Mouse (Mus musculus): Measurements from ENCODE around the gene B3gnt7. TPM values are rescaled to one million over a fixed set of nuclear protein-coding genes. Genes with fewer than 3 reads are reported as not detected.

The B3gnt7 gene
- not detected for total RNA-seq (2022)

- DNase-seq (ENCODE audit: low spot score in 2 of 2), result no peak
Observed at GRCm38 (mm10) chr1:86302532-86302931, at the start of gene B3gnt7. B3gnt7 (plus strand) TSS chr1:86302832.

- DNase-seq (ENCODE audit: low spot score in 2 of 2), result no peak
Observed at GRCm38 (mm10) chr1:86253410-86253809, 49.2 kb upstream of the B3gnt7 start.

GRCm38 (mm10) chr1:86256311-86256710, 46.3 kb upstream of the B3gnt7 start:
- no peak for DNase-seq (ENCODE audit: low spot score in 2 of 2)

GRCm38 (mm10) chr1:86257228-86257627, 45.4 kb upstream of the B3gnt7 start:
- no peak for DNase-seq (ENCODE audit: low spot score in 2 of 2)

- DNase-seq (ENCODE audit: low spot score in 2 of 2), result no peak
Observed at GRCm38 (mm10) chr1:86258171-86258824, 44.3 kb upstream of the B3gnt7 start.

GRCm38 (mm10) chr1:86263564-86264339, 38.9 kb upstream of the B3gnt7 start:
- DNase-seq (ENCODE audit: low spot score in 2 of 2), result no peak

- DNase-seq (ENCODE audit: low spot score in 2 of 2), result no peak
Observed at GRCm38 (mm10) chr1:86265060-86265459, 37.6 kb upstream of the B3gnt7 start.

- DNase-seq (ENCODE audit: low spot score in 2 of 2), result no peak
Observed at GRCm38 (mm10) chr1:86268492-86269189, 34.0 kb upstream of the B3gnt7 start.

GRCm38 (mm10) chr1:86269190-86269508, 33.5 kb upstream of the B3gnt7 start:
- no peak for DNase-seq (ENCODE audit: low spot score in 2 of 2)

- DNase-seq (ENCODE audit: low spot score in 2 of 2), result no peak
Observed at GRCm38 (mm10) chr1:86271707-86272106, 30.9 kb upstream of the B3gnt7 start.

- DNase-seq (ENCODE audit: low spot score in 2 of 2), result no peak
Observed at GRCm38 (mm10) chr1:86277055-86277454, 25.6 kb upstream of the B3gnt7 start.

- no peak for DNase-seq (ENCODE audit: low spot score in 2 of 2)
Observed at GRCm38 (mm10) chr1:86281781-86282536, 20.7 kb upstream of the B3gnt7 start.

GRCm38 (mm10) chr1:86284101-86284500, 18.5 kb upstream of the B3gnt7 start:
- DNase-seq (ENCODE audit: low spot score in 2 of 2), result no peak

- no peak for DNase-seq (ENCODE audit: low spot score in 2 of 2)
Observed at GRCm38 (mm10) chr1:86285295-86285694, 17.3 kb upstream of the B3gnt7 start.

GRCm38 (mm10) chr1:86287473-86287872, 15.2 kb upstream of the B3gnt7 start:
- no peak for DNase-seq (ENCODE audit: low spot score in 2 of 2)

- no peak for DNase-seq (ENCODE audit: low spot score in 2 of 2)
Observed at GRCm38 (mm10) chr1:86290452-86290851, 12.2 kb upstream of the B3gnt7 start.

- no peak for DNase-seq (ENCODE audit: low spot score in 2 of 2)
Observed at GRCm38 (mm10) chr1:86293091-86293490, 9.5 kb upstream of the B3gnt7 start.

GRCm38 (mm10) chr1:86293868-86294267, 8.8 kb upstream of the B3gnt7 start:
- no peak for DNase-seq (ENCODE audit: low spot score in 2 of 2)

- no peak for DNase-seq (ENCODE audit: low spot score in 2 of 2)
Observed at GRCm38 (mm10) chr1:86294472-86294871, 8.2 kb upstream of the B3gnt7 start.

GRCm38 (mm10) chr1:86300093-86300492, 2.5 kb upstream of the B3gnt7 start:
- DNase-seq (ENCODE audit: low spot score in 2 of 2), result no peak

- no peak for DNase-seq (ENCODE audit: low spot score in 2 of 2)
Observed at GRCm38 (mm10) chr1:86300731-86301130, 1.9 kb upstream of the B3gnt7 start.

Measured in gastrocnemius, adult 8-10 months (tissue).